Comparison of ENCODE assay signal across 18 mouse cellular contexts in genomic region chr12:81949026-81949425, GRCm38 (mm10).
"Had no signal": no experiment of that assay in that cellular context is flagged by ENCODE, and none has a peak within 500 bp of the region (broad histone marks: within the 10 kb centered on the region; RNA-seq: fewer than 3 reads in every experiment).

No protein-coding gene starts in this region.

- H3K4me2 ChIP-seq: liver, embryonic 15.5 days; lung, embryonic 14.5 days; midbrain, embryonic 11.5 days; midbrain, embryonic 13.5 days; midbrain, embryonic 15.5 days; neural tube, embryonic 12.5 days; stomach, embryonic 15.5 days had no signal

- H3K9me3 ChIP-seq: liver, embryonic 15.5 days; megakaryocyte, embryonic 14.5 days; midbrain, embryonic 13.5 days; midbrain, embryonic 15.5 days; neural tube, embryonic 12.5 days; stomach, embryonic 15.5 days had no signal

- H3K27ac ChIP-seq: liver, embryonic 15.5 days; macrophage; midbrain, embryonic 13.5 days; midbrain, embryonic 15.5 days; neural tube, embryonic 12.5 days; stomach, embryonic 15.5 days; stomach, postnatal 0 days had no signal

- H3K9ac ChIP-seq: liver, embryonic 15.5 days; liver, postnatal 0 days; lung, embryonic 14.5 days; midbrain, embryonic 13.5 days; midbrain, embryonic 15.5 days; neural tube, embryonic 12.5 days; stomach, embryonic 15.5 days had no signal

- H3K27me3 ChIP-seq: liver, embryonic 15.5 days; megakaryocyte, embryonic 14.5 days; midbrain, embryonic 13.5 days; midbrain, embryonic 15.5 days; neural tube, embryonic 12.5 days; stomach, embryonic 15.5 days had no signal

- ATAC-seq: liver, postnatal 0 days; lung, postnatal 0 days; midbrain, embryonic 13.5 days; midbrain, embryonic 15.5 days had no signal

- H3K36me3 ChIP-seq: liver, embryonic 15.5 days had no signal

- H3K4me3 ChIP-seq: liver, embryonic 15.5 days; megakaryocyte, embryonic 14.5 days; midbrain, embryonic 13.5 days; midbrain, embryonic 15.5 days; neural tube, embryonic 12.5 days; stomach, embryonic 15.5 days had no signal

- H3K4me1 ChIP-seq: liver, embryonic 15.5 days; midbrain, embryonic 13.5 days; midbrain, embryonic 15.5 days; neural tube, embryonic 12.5 days; stomach, embryonic 15.5 days had no signal

- DNase-seq: liver, postnatal 0 days; lung, embryonic 14.5 days; lung, postnatal 14 days; lung, postnatal 36 days; right cerebral cortex, postnatal 14 days; thymus, adult 2 months; thymus, postnatal 14 days; thymus, postnatal 36 days had no signal
